Mouse (Mus musculus): Measurements from ENCODE around the gene Rfx8. TPM values are rescaled to one million over a fixed set of nuclear protein-coding genes. Genes with fewer than 3 reads are reported as not detected.

Gene Rfx8
- polyA plus RNA-seq, 1 experiment = 0.08 TPM

DNA sequence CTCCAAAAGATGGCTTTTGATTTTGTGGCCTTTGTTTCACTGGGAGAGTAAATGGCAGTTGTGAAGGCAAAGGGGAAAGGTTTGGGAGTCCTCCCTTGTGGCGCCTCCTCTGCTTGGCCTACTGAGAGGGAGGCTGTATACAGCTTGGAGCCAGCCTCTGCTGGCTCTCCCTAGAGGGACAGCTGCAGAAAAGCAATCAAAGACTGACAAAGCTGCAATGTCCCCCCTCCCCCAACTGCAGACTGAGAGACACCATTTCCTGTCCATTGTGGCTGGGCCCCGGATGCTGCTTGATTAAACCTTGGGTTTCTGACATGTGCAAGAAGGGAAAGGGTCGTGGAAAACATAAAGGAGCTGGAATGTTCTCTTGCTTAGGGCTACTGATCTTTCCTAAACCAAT, 28.9 kb upstream of the Rfx8 start:
- Histone ChIP-seq H3K4me1 (ENCODE audit: control insufficient read depth, insufficient read depth, insufficient read length) (peaks cover 8% of the 10 kb centered on the region), H3K4me3 (ENCODE audit: extremely low read depth, insufficient read depth, insufficient read length) (no peak overlapping the region), H3K27me3 (ENCODE audit: control insufficient read depth, insufficient read depth, low read length) (no peaks in the 10 kb centered on the region), H3K36me3 (ENCODE audit: control insufficient read depth, insufficient read depth, low read length) (no peaks in the 10 kb centered on the region), H3K27ac (ENCODE audit: insufficient read depth, low read length) (peak overlapping the region; percentile 11; the same call in 1 of the 2 replicates)
- TF ChIP-seq CTCF (IDR thresholded peaks at IDR 0.05; ENCODE audit: extremely low read depth, insufficient read depth, insufficient read length, insufficient replicate concordance) = no peak
- TF ChIP-seq POLR2A (IDR thresholded peaks at IDR 0.05; ENCODE audit: low read depth, low read length) = no peak
- WGBS = 13% methylated on average over 3 of the region's 3 CpGs
- DNase-seq (ENCODE audit: low read depth in 1 of 2, low spot score in 2 of 2) = peak in 1 of 2 experiments; percentile 22

DNA sequence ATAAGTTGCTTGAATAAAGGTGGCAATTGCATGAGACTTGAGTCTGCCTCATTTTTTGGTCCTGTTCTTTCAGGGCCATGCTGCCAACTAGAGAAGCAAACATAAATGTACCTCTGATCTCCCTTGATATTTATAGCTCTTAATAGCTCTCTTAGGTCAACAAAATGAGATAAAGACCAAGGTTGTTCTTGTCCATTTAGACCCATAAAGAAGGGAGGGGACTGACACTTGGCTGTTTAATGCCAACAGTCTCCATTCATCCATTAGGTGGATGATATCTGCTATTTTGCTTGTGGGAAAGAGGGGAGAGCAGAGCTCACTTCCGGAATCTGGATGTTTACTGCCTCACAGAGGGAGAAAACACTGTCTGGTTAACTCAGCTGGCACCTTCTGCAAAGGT, 28.4 kb upstream of the Rfx8 start:
- H3K36me3 ChIP-seq (ENCODE audit: control insufficient read depth, insufficient read depth, low read length) = no peaks in the 10 kb centered on the region
- peaks cover 8% of the 10 kb centered on the region for H3K4me1 ChIP-seq (ENCODE audit: control insufficient read depth, insufficient read depth, insufficient read length)
- no peaks in the 10 kb centered on the region for H3K27me3 ChIP-seq (ENCODE audit: control insufficient read depth, insufficient read depth, low read length)
- WGBS = 55% methylated on average over 1 of the region's 1 CpGs
- no peak for DNase-seq (ENCODE audit: low read depth in 1 of 2, low spot score in 2 of 2)
- no peak for TF ChIP-seq POLR2A (IDR thresholded peaks at IDR 0.05; ENCODE audit: low read depth, low read length)
- no peak for TF ChIP-seq CTCF (IDR thresholded peaks at IDR 0.05; ENCODE audit: extremely low read depth, insufficient read depth, insufficient read length, insufficient replicate concordance)
- H3K4me3 ChIP-seq (ENCODE audit: extremely low read depth, insufficient read depth, insufficient read length) = no peak overlapping the region
- no peak overlapping the region for H3K27ac ChIP-seq (ENCODE audit: insufficient read depth, low read length)

DNA sequence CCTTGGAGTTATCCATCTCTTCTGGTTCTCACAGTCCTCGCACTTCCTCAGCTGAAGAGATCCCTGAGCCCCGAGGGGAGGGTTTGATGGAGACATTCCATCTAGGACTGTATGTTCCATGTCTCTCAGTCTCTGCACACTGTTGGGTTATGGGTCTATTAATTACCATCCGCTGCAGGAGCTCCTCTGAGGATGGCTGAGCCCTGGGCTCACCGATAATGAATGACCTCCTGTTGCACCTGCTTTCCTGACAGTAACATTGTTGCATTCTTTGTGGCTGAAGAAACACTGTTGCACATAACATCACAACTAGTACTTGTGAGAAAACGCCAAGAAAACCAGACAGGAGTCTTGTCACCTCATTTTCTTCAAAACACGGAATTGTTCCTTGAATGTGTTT, 27.9 kb upstream of the Rfx8 start:
- Histone ChIP-seq H3K4me3 (ENCODE audit: extremely low read depth, insufficient read depth, insufficient read length) (no peak overlapping the region), H3K27ac (ENCODE audit: insufficient read depth, low read length) (no peak overlapping the region), H3K27me3 (ENCODE audit: control insufficient read depth, insufficient read depth, low read length) (no peaks in the 10 kb centered on the region), H3K4me1 (ENCODE audit: control insufficient read depth, insufficient read depth, insufficient read length) (peaks cover 8% of the 10 kb centered on the region), H3K36me3 (ENCODE audit: control insufficient read depth, insufficient read depth, low read length) (no peaks in the 10 kb centered on the region)
- DNase-seq (ENCODE audit: low read depth in 1 of 2, low spot score in 2 of 2) = no peak
- WGBS = 90% methylated on average over 6 of the region's 6 CpGs
- TF ChIP-seq POLR2A (IDR thresholded peaks at IDR 0.05; ENCODE audit: low read depth, low read length) (no peak), CTCF (IDR thresholded peaks at IDR 0.05; ENCODE audit: extremely low read depth, insufficient read depth, insufficient read length, insufficient replicate concordance) (no peak)

DNA sequence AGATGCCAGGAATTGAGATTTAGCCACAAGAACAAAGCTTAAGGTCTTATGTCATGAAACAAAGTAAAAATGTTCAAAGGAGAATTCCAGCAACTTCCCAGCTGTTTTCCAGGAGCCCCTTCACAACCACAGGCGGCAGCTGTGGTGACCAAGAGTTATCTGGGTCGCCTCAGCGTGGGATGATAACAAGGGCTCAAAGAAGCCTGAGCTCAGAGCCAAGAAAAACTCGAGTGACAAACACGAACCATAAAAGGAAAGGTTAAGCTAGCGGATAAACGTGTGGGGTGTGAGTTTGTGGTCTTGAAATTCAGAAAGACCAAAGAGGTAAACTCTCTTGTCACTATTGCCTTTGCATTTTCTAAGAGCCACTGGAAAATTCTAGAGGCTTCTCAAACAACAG, 25.7 kb upstream of the Rfx8 start:
- no peaks in the 10 kb centered on the region for H3K27me3 ChIP-seq (ENCODE audit: control insufficient read depth, insufficient read depth, low read length)
- no peak overlapping the region for H3K27ac ChIP-seq (ENCODE audit: insufficient read depth, low read length)
- no peak overlapping the region for H3K4me3 ChIP-seq (ENCODE audit: extremely low read depth, insufficient read depth, insufficient read length)
- 52% methylated on average over 7 of the region's 7 CpGs for WGBS
- no peaks in the 10 kb centered on the region for H3K36me3 ChIP-seq (ENCODE audit: control insufficient read depth, insufficient read depth, low read length)
- no peak for DNase-seq (ENCODE audit: low read depth in 1 of 2, low spot score in 2 of 2)
- TF ChIP-seq CTCF (IDR thresholded peaks at IDR 0.05; ENCODE audit: extremely low read depth, insufficient read depth, insufficient read length, insufficient replicate concordance) (no peak), POLR2A (IDR thresholded peaks at IDR 0.05; ENCODE audit: low read depth, low read length) (no peak)
- peaks cover 8% of the 10 kb centered on the region for H3K4me1 ChIP-seq (ENCODE audit: control insufficient read depth, insufficient read depth, insufficient read length)

DNA sequence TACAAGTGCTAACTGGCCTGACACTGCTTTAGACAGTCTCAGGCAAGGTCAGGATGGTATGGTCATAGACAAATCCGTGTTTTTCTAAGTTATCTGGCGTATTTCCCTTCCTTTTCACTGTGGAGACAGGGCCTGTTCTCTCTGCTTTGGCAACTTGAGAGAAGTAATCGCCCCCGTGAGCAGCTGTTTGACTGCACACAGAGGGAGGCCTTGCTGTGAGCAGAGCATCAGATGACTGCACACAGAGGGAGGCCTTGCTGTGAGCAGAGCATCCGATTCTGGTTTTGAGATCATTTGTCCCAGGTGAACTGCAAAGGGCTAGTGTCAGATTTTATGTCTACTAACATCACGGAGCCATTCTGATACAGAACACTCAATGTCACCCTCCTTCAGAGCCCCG, 20.2 kb upstream of the Rfx8 start:
- 76% methylated on average over 7 of the region's 7 CpGs for WGBS
- Histone ChIP-seq H3K27ac (ENCODE audit: insufficient read depth, low read length) (no peak overlapping the region), H3K36me3 (ENCODE audit: control insufficient read depth, insufficient read depth, low read length) (no peaks in the 10 kb centered on the region), H3K4me3 (ENCODE audit: extremely low read depth, insufficient read depth, insufficient read length) (no peak overlapping the region), H3K27me3 (ENCODE audit: control insufficient read depth, insufficient read depth, low read length) (no peaks in the 10 kb centered on the region), H3K4me1 (ENCODE audit: control insufficient read depth, insufficient read depth, insufficient read length) (no peaks in the 10 kb centered on the region; the same call in 1 of the 2 replicates)
- no peak for TF ChIP-seq CTCF (IDR thresholded peaks at IDR 0.05; ENCODE audit: extremely low read depth, insufficient read depth, insufficient read length, insufficient replicate concordance)
- no peak for TF ChIP-seq POLR2A (IDR thresholded peaks at IDR 0.05; ENCODE audit: low read depth, low read length)
- DNase-seq (ENCODE audit: low read depth in 1 of 2, low spot score in 2 of 2) = no peak

DNA sequence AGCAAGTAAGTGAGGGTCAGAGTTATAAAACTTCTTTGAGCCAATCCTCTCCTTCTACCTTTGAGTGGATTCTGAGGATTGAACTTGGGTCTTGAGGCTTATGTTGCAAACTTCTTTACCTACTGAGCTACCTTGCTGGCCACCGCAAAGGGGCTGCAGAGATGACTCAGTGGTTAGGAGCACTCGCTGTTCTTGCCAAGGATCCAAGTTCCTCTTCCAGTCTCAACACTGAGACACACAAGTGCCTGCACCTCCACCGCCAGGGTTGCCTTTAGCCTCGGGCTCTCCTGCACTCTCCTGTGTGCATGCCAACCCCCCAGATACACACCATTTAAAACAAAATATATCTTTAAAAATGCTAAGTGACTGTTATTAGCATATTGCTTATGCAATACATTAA, 19.2 kb upstream of the Rfx8 start:
- peaks cover 7% of the 10 kb centered on the region for H3K4me1 ChIP-seq (ENCODE audit: control insufficient read depth, insufficient read depth, insufficient read length)
- no peaks in the 10 kb centered on the region for H3K27me3 ChIP-seq (ENCODE audit: control insufficient read depth, insufficient read depth, low read length)
- DNase-seq (ENCODE audit: low read depth in 1 of 2, low spot score in 2 of 2) = no peak
- WGBS = 50% methylated on average over 4 of the region's 4 CpGs
- no peaks in the 10 kb centered on the region for H3K36me3 ChIP-seq (ENCODE audit: control insufficient read depth, insufficient read depth, low read length)
- H3K4me3 ChIP-seq (ENCODE audit: extremely low read depth, insufficient read depth, insufficient read length) = no peak overlapping the region
- TF ChIP-seq CTCF (IDR thresholded peaks at IDR 0.05; ENCODE audit: extremely low read depth, insufficient read depth, insufficient read length, insufficient replicate concordance) (no peak), POLR2A (IDR thresholded peaks at IDR 0.05; ENCODE audit: low read depth, low read length) (no peak)
- no peak overlapping the region for H3K27ac ChIP-seq (ENCODE audit: insufficient read depth, low read length)

DNA sequence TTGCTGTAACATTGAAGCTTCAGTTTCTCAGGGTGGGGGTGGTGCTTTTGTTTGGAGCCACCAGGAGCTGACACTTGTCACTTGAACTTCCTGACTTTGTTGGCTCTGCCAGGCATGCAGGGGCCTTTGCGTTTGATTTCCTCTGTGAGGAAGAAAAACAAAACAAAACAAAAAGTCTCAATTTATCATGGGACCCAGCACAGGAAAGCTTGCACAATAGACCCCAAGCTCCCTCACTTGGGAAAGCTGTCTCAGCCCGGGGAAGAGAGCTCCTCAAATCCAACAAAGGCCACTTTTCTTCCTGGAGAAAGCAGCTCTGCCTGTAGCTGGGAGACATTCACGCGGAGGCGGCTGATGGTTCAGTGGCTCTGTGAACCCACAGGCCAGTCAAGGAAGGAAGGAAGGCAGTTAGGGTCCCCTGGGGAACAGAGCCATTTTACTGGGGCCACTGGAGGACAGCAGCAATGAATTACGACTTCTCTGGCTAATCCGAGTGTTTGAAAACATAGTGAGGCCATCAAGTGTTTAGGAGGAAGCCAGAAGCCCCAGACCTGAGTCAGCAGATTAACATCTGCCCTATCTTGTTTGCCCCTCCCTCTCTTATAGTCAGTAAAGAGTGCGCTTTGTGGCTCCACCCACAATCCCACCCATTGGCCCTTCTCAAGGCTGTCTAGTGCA, 15.3 kb upstream of the Rfx8 start:
- H3K4me3 ChIP-seq (ENCODE audit: extremely low read depth, insufficient read depth, insufficient read length) = no peak overlapping the region
- TF ChIP-seq POLR2A (IDR thresholded peaks at IDR 0.05; ENCODE audit: low read depth, low read length) (no peak), CTCF (IDR thresholded peaks at IDR 0.05; ENCODE audit: extremely low read depth, insufficient read depth, insufficient read length, insufficient replicate concordance) (no peak)
- peak in 1 of 2 experiments; percentile 45 for DNase-seq (ENCODE audit: low read depth in 1 of 2, low spot score in 2 of 2)
- H3K4me1 ChIP-seq (ENCODE audit: control insufficient read depth, insufficient read depth, insufficient read length) = peaks cover 20% of the 10 kb centered on the region
- H3K36me3 ChIP-seq (ENCODE audit: control insufficient read depth, insufficient read depth, low read length) = no peaks in the 10 kb centered on the region
- H3K27me3 ChIP-seq (ENCODE audit: control insufficient read depth, insufficient read depth, low read length) = no peaks in the 10 kb centered on the region
- H3K27ac ChIP-seq (ENCODE audit: insufficient read depth, low read length) = peak overlapping the region; percentile 31
- WGBS = 6% methylated on average over 8 of the region's 8 CpGs
